Mouse (Mus musculus) heart, postnatal 4 days (tissue): ENCODE measurements at regions not wholly inside any gene's neighbourhood (a gene's known extent, or its start where the extent isn't known, plus 50 kb on each side); places are given as distances from the start of the nearest gene placed in this dataset.

Experiments
- DNase-seq: peaks from one replicate; pipeline ENCODE4 v3.0.0; 2021

DNA sequence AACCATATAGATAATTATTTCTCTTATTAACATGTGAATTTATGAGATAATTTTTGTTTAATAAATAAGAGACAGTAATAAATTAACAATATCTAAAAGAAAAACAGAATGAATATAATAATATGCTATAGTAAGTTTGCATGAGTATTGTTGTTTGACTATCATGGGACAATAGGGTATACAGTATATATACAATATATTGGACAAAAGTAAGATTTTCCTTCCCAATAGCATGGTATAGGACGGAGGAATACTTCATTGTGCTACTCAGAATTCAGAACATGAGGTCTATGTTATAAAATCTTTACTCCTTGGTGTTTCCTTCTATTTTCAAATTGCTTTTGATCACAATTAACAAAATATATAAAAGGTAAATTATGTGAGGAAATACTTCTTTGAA, 771.0 kb upstream of the Pcdh20 start:
- DNase-seq, result no peak

DNA sequence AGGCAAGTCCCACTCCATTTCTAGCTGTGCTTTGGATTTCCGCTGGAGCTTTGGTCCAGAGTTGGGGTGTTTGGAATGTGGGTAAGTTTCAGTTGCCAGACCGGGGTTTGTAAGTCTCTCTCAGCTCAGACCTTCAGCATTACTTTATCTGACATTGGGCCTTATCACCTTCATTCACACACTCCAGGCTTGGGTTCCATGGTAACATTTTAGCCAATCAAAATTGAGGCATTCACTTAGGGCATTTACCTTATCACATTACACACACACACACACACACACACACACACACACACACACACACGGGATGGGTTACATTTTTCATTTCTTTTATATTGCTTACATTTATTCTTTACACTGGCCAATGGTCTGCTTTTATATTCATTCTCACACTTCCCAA, 765.3 kb upstream of the Pcdh20 start:
- DNase-seq, result no peak

DNA sequence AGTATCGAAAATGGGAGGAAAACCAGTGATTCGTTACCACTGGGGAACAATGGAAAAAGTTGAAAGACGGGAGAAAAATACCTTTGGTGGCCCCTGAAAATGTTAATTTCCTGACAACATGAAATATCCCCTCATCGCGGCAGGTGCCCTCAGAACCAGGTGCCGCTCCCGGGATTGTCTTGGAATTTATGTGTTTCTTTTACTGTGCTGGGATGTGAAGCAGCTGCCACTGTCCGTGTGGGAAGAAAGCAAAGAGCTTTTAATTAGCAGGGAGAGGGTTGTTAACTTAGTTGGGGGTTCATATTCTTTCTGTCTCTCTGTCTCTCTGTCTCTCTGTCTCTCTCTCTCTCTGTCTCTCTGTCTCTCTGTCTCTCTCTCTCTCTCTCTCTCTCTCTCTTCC, 759.3 kb upstream of the Pcdh20 start:
- DNase-seq, result no peak

DNA sequence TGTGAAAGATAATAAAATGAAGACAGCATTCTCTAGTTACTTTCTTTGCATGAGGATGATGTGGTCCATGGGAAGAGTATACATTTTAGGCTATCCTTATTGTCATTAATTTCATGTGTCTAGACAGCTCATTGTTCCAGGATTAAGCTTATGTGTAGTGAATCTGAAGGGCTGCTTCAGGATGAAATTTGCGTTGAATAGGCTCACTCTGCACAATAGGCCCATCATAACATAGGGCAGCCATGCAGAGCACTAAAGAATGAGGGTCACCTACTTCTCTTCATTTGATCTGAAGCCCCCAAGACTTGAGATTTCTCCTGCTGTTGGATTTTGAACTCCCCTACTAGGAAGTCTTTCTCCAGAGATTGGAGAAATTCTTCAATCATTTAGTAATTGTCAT, 746.2 kb upstream of the Pcdh20 start:
- DNase-seq, result no peak

DNA sequence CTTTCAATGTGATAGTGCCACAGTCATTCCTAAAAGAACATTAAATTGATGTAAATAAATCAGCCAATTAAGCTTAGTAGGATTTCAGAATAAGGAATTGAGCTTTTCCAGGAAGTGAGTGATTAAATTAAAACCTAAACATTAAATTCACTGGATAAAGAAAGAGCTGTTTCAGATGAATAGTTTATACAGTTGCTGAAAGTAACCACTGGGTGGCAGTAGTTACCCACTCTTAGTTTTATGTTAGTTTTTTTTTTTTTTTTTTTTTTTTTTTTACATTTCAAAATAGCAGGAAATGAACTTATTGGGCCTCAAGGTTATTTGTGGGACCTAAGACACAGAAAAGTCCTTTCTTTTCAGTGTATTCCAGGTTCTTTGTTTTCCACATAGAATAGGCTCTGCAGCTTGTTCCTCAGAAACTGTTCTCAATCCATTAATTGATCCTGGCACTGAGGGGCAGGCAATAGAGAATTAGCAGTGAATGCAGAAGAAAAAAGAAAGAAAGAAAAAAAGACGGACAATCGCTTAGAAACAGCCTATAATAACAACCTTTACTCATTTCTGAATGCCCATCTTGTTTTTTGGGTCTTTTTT, 710.3 kb upstream of the Pcdh20 start:
- DNase-seq, result no peak

DNA sequence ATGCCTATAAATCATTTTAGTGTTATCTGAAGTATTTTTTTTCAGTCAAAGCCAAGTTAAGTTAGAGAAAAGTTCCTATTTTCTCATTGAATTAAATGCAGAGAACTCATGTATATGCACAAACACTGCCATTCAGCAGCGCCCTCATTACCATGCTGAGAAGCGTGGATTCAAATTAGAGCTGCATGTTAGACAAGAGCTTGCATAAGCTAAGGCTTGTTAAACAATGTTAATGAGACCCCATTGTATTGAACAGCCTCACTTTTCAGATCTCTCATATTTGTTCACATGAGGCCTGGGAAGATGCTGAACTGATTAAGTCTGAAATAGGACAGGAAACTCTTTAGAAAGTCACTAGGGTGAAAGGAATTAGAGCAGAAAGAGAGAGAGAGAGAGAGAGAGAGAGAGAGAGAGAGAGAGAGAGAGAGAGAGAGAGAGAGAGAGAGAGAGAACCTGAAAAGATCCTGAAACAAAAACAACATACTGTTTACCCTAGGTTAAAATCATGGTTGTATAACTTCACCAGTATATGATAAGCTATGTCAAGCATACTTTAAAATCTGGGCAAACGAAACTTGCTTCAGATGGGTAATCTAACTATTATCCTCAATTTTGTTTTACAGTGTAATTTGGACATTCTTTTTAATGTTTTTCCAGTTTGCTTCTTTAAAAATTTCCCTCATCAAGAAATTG, 671.9 kb upstream of the Pcdh20 start:
- DNase-seq, result no peak

DNA sequence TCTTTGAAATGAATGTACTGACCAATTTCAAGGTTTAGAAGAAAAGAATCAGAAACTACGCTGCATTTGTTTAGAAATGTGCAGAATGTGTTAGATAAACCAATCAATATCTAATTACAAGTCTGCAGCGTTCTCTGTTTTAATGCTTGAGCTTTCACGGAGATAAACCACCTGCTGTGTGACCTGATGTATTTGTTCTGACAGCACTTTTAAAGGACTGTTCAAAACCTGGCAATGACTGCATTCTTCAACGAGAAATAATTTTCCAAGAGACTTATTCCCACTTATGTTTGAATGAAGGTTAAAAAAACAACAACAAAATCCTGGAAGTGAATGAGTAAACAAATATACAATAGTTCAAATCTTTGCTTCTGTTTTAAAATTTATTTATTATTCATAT, 628.1 kb upstream of the Pcdh20 start:
- DNase-seq, result no peak

DNA sequence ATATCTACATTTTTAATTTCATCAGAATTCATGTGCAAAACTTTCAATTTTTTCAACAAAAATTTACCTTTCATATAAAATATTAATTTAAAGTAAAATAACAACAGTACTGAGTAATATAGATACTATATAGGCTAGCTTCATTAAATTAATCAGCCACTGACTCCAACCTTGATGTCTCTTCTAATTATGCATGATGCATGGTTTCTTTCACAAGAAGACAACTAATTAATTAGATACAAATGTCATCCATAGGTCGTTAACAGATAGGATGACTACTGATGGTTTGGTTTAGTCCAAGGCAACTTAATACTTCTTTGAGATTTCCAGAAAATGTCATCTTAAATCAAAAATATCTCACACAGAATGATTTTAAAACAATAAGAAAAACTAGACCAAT, 618.5 kb upstream of the Pcdh20 start:
- DNase-seq, result no peak

DNA sequence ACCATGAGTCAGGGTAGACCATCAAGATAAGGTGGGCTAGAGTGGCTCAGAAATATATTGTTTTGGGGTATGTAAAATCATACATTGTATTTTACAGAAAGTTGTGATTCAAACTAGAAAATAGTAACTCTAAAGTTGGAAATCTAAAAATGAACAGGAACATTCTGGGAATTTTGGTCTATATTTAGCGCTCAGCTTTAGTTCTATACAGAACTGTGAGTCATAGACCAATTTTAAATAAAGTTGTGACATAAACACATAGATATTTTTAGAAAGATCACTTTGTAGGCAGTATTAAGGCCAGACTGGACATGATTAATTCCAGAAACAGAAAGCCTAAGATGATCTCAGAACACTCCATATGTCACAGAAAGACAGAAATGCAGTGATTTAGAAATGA, 604.8 kb upstream of the Pcdh20 start:
- no peak for DNase-seq

DNA sequence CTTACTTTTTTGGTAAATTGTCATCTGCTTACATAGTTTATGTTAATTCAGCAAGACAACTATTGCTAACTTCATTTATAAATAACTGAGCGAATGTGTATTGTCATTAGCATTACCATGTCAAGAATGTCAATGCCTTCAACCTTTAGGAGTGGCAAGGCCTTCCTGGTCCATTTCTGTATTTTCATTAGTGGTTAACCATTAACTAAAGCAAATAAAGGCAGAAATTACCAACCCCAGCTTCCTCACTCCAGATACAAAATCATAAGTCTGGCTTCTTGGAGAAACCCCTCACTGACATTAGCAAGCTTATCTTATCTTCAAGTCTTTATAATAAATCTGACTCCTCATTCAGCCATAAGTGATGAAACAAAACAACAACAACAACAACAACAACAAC, 592.8 kb upstream of the Pcdh20 start:
- DNase-seq, result no peak

DNA sequence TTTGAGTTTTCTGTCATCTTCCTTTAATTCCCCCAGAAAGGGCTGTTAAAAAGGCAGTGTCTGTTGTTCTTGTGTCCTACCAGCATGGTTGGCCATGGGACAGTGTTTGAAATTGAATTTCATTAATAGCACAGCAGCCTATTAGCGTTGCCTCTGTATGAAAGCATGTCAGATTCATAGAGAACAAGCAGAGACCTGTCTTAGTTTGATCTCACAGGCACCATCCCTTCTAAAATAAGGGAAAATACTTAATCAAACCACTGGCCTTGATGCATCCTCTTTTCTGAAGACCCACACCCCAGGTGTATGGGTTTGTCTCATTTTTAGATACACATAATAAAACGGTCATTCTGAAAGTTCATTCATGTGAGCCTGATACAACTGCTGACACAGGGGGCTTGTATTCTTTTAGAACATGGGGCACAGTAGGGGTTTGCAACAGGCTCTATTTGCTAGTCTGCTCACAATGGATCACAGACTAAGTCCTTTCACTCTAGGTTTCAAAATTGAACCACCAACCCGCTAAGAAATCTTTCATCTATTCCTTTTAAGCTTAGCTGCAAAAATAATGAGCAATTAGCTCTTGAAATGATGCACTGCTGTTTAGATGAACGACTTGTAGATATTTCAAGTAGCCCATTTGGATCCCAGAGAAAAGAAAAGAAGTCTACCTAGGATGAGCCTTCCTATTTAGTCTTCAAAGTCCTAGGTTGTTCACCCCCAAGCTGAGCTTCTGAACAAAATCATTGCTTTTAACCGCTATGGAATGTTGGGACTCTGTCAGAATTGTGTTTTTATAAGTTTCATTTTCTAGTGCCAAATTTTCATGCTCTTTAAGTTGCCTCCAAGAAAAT, 591.6 kb upstream of the Pcdh20 start:
- DNase-seq, result no peak

DNA sequence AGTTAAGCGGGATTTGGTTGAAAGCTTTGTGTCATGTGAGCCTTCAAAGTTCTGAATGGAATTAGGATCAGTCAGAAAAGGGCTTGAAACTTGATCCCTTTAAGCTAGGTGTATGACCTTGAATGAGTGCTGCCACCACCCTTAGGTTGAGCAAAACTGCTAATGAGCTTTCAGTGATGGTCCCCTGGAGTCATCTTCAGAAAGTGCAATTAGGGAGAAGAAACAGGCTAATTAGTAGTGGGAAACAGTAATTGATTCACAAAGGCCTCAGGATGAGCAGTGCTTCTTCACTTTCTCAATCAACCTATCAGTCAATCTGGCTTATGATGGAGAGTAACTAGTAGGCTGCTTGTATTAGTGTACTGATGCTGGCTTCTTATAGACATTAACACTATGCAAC, 590.1 kb upstream of the Pcdh20 start:
- DNase-seq, result no peak

DNA sequence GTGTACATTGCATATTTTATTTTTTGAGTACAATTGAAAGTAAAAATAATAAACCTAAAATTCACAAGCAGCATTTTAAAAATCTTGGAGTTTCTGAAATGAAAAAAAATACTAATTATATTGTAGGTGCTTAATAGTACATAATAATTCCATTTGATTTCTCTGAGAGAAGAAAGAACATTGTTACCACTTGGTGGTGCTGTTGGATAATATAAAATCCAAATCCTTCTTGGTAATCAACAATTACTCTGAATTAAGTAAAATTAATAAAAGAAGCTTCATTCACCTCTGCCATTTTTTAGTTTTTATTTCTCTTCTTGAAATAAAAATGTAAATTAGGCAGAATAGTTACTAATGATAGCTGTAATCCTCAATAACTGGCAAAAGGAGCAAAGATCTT, 563.2 kb upstream of the Pcdh20 start:
- DNase-seq, result no peak

DNA sequence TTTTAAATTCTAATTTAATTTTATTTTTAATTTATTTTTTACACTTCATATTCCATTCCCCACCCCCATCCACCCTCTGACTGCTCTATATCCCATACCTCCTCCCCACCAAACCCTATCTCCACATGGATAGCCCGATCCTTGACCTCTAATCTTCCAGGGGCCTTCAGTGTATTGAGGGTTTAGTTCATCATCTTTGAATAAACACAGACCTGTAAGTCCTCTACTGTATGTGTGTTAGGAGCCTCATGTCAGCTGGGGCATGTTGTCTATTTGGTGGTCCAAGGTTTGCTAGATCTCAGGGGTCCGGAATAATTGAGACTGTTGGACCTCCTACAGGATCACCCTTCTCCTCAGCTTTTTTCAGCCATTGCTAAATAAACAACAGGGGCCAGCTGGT, 540.2 kb upstream of the Pcdh20 start:
- no peak for DNase-seq

DNA sequence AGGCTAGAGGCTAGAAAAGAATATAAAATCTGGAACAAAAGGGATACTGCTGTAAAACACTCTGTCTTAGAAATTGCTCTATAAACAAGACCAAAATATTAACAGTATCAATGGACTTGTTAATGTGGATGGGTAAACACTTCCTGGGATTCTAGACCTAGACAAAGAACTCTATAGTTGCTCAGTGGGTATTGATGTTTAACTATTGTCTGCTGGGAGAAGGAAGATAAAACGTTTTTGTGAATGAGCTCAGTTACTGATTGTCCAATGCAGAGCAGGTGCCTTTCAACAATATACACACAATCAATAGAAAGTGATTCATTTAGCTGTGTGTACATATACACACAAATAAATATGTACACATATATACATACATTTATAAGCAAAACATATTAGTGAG, 538.5 kb upstream of the Pcdh20 start:
- DNase-seq, result no peak

DNA sequence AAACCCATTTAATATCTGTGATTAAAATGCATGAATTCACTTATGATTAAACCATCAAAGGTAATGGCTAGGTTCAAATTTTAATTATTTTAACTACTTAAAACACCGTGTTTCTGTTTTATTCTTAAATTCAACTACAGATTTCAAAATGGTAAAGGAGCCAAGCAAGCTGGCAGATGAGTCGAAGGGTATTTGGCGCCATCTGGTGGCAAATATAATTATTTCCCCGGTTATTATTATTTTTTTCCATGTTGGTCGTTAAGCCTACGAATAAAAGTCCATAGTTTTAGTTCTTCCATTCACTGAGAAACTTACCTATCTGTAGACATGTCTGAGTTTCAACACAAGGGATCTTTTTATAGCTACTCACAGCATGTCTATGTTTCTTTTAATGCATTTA, 510.7 kb upstream of the Pcdh20 start:
- DNase-seq, result peak; percentile 5

DNA sequence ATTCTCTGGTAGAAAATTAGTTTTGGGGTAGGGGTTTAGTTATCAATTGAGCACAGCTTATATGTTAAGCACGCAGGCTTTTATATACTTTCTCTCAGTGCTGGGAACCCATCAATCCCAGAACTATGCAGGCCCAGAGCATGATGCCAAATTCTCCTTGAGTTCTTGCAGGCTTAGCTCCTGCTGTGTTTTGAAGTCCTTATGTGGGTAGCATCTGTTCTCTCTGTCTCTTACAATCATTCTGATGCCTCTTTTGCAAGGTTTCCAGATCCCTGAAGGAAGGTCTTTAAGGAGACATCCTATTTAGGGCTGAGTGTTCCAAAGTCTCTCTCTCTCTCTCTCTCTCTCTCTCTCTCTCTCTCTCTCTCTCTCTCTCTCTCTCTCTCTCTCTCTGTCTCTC, 504.8 kb upstream of the Pcdh20 start:
- DNase-seq, result no peak

DNA sequence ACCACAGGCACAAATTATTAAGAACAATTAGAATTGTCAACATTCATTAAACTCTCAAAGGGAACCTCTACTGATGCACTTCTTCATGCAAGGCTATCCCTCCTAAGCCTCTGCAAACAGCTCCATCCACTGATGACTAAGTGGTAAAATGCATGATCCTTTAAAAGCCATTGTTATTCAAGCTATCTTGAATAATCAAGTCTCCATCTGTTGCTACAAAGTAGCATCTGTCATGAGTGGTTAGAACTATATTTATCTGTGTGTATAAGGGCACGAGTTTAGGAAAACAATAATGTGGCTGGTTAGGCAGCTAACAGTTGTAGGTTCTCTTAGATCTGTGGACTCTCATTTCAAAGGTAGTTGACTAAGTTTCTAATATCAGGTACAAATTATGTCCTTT, 463.4 kb upstream of the Pcdh20 start:
- no peak for DNase-seq
